Comparison of ENCODE assay signal across 17 mouse cellular contexts in genomic region chr11:22995461-22995860, GRCm38 (mm10). TPM values are rescaled to one million over a fixed set of nuclear protein-coding genes. Genes with fewer than 3 reads are reported as not detected.
"Had no signal": no experiment of that assay in that cellular context is flagged by ENCODE, and none has a peak within 500 bp of the region (broad histone marks: within the 10 kb centered on the region; RNA-seq: fewer than 3 reads in every experiment).

No protein-coding gene starts in this region.

- H3K9me3 ChIP-seq: neural tube, embryonic 13.5 days; neural tube, embryonic 15.5 days; stomach, embryonic 15.5 days had no signal

- H3K9ac ChIP-seq: neural tube, embryonic 13.5 days; neural tube, embryonic 15.5 days; stomach, embryonic 15.5 days had no signal

- DNase-seq: retina, postnatal 1 day; right cerebral cortex, adult 18-20 months; right cerebral cortex, postnatal 14 days; right cerebral cortex, postnatal 25 days; right cerebral cortex, postnatal 4 days; spleen, adult 18-20 months; thymus, adult 18-20 months; thymus, adult 2 months; thymus, postnatal 14 days; thymus, postnatal 25 days; thymus, postnatal 36 days; thymus, postnatal 4 days had no signal

- H3K4me3 ChIP-seq: neural tube, embryonic 13.5 days; neural tube, embryonic 15.5 days; stomach, embryonic 15.5 days had no signal

- H3K27ac ChIP-seq: neural tube, embryonic 13.5 days; neural tube, embryonic 15.5 days; stomach, embryonic 15.5 days; stomach, postnatal 0 days had no signal

- H3K4me2 ChIP-seq: neural tube, embryonic 13.5 days; neural tube, embryonic 15.5 days; stomach, embryonic 15.5 days had no signal

- H3K27me3 ChIP-seq: neural tube, embryonic 13.5 days; neural tube, embryonic 15.5 days; stomach, embryonic 15.5 days had no signal

RNA-seq across cellular contexts. Expression of gene Fam161a, which starts 11.9 kb away (rescaled TPM):
- polyA plus RNA-seq: small intestine, adult 2 months had no signal

RNA-seq across cellular contexts. Expression of gene Gm28048, which starts 13.6 kb away (rescaled TPM):
- polyA plus RNA-seq: small intestine, adult 2 months; thymus, adult 2 months had no signal
